Mouse (Mus musculus) limb, embryonic 13.5 days (tissue): ENCODE results near the gene Vps26a. TPM values are rescaled to one million over a fixed set of nuclear protein-coding genes. Genes with fewer than 3 reads are reported as not detected.
"Not testable (repeated sequence)": the region's sequence is repeated elsewhere in the genome, so short reads cannot be mapped to it uniquely, and the experiment has no call there.

ENCODE experiments used
- ATAC-seq: fragments of 200-750 bp; cut with Nextera tagmentation; 2 replicates; pipeline ENCODE4 v1.8.0; 2017; ENCODE audit warnings: low read depth, moderate number of reproducible peaks, moderate TSS enrichment; ENCODE audit not compliant: low FRiP score
- H3K27ac ChIP-seq: fragments of 300-500 bp; sonication (generic); 2 replicates; pipeline ENCODE4 v1.5.1; 2015; ENCODE audit warnings: inconsistent platforms, mild to moderate bottlenecking, moderate library complexity
- H3K27me3 ChIP-seq: fragments of 300-500 bp; sonication (generic); 2 replicates; pipeline ENCODE4 v1.6.1; 2015; ENCODE audit warnings: mild to moderate bottlenecking, inconsistent platforms
- H3K36me3 ChIP-seq: fragments of 300-500 bp; sonication (generic); 2 replicates; pipeline ENCODE4 v1.6.1; 2015; ENCODE audit warnings: inconsistent platforms, mild to moderate bottlenecking, moderate library complexity
- H3K4me1 ChIP-seq: fragments of 300-500 bp; sonication (generic); 2 replicates; pipeline ENCODE4 v1.6.1; 2015; ENCODE audit warnings: inconsistent platforms
- H3K4me2 ChIP-seq: fragments of 300-500 bp; sonication (generic); replicated peaks from 2 replicates; pipeline ENCODE4 v1.6.1; 2015; ENCODE audit warnings: inconsistent platforms, mild to moderate bottlenecking, moderate library complexity
- H3K4me3 ChIP-seq: fragments of 300-500 bp; sonication (generic); 2 replicates; pipeline ENCODE4 v1.5.1; 2015; ENCODE audit warnings: moderate library complexity, mild to moderate bottlenecking, inconsistent platforms
- H3K9ac ChIP-seq: fragments of 300-500 bp; sonication (generic); 2 replicates; pipeline ENCODE4 v1.6.1; 2015; ENCODE audit warnings: mild to moderate bottlenecking, inconsistent platforms
- H3K9me3 ChIP-seq: fragments of 300-500 bp; sonication (generic); 2 replicates; pipeline ENCODE4 v1.6.1; 2016; ENCODE audit warnings: inconsistent platforms
- WGBS: fragments of 180-500 bp; shearing (Covaris S2); methylation state at CpG from one replicate; pipeline ENCODE4 v1.1.7; 2015; 5-methylcytosine and 5-hydroxymethylcytosine counted together
- polyA plus RNA-seq: library from polyadenylated mRNA; unstranded; fragments of >200 nt; fragmentation: Nextera tagmentation; extraction: Ambion mirVana; gene quantifications from 2 replicates; pipeline ENCODE4 v1.2.1, GENCODE M21; 2015

Vps26a gene
- polyA plus RNA-seq, 1 experiment from 2014 or later = 72.5 TPM

GRCm38 (mm10) chr10:62488266-62488665, 1.7 kb upstream of the Vps26a start:
- Histone ChIP-seq H3K27me3 (no peaks in the 10 kb centered on the region), H3K36me3 (no peaks in the 10 kb centered on the region), H3K27ac (no peak overlapping the region), H3K9ac (no peak overlapping the region), H3K4me1 (peaks cover 8% of the 10 kb centered on the region), H3K4me2 (no peak overlapping the region), H3K4me3 (no peak overlapping the region), H3K9me3 (no peaks in the 10 kb centered on the region)
- no peak for ATAC-seq
- 15% methylated on average over 1 of the region's 1 CpGs for WGBS

- Histone ChIP-seq H3K4me3 (peak overlapping the region; percentile 96), H3K9ac (peak overlapping the region; percentile 91), H3K36me3 (no peaks in the 10 kb centered on the region), H3K4me1 (peaks cover 15% of the 10 kb centered on the region), H3K27ac (peak overlapping the region; percentile 33; the same call in 1 of the 2 replicates), H3K27me3 (no peaks in the 10 kb centered on the region), H3K4me2 (peak overlapping the region; percentile 84), H3K9me3 (no peaks in the 10 kb centered on the region)
- under 1% methylated on average over 47 of the region's 48 CpGs for WGBS
- ATAC-seq = peak; percentile 80
Observed at GRCm38 (mm10) chr10:62485878-62486582, 575 bp downstream of the Vps26a start.

- peaks cover 9% of the 10 kb centered on the region for H3K36me3 ChIP-seq
- H3K27me3 ChIP-seq = no peaks in the 10 kb centered on the region
- no peak for ATAC-seq
- H3K4me3 ChIP-seq = no peak overlapping the region
- no peak overlapping the region for H3K9ac ChIP-seq
- 40% methylated on average over 7 of the region's 7 CpGs for WGBS
- H3K4me1 ChIP-seq = peaks cover 10% of the 10 kb centered on the region
- no peak overlapping the region for H3K4me2 ChIP-seq
- H3K27ac ChIP-seq = no peak overlapping the region
- H3K9me3 ChIP-seq = no peaks in the 10 kb centered on the region
Observed at GRCm38 (mm10) chr10:62481108-62481852, 5.3 kb downstream of the Vps26a start.

GRCm38 (mm10) chr10:62476980-62477379, 9.6 kb downstream of the Vps26a start:
- peaks cover 9% of the 10 kb centered on the region for H3K36me3 ChIP-seq
- H3K4me3 ChIP-seq = no peak overlapping the region
- WGBS = 79% methylated on average over 2 of the region's 2 CpGs
- no peak overlapping the region for H3K4me2 ChIP-seq
- no peaks in the 10 kb centered on the region for H3K9me3 ChIP-seq
- H3K27me3 ChIP-seq = no peaks in the 10 kb centered on the region
- no peak for ATAC-seq
- H3K27ac ChIP-seq = no peak overlapping the region
- peaks cover 7% of the 10 kb centered on the region; the same call in 1 of the 2 replicates for H3K4me1 ChIP-seq
- H3K9ac ChIP-seq = no peak overlapping the region

- no peak overlapping the region for H3K4me2 ChIP-seq
- no peaks in the 10 kb centered on the region for H3K4me1 ChIP-seq
- peaks cover 9% of the 10 kb centered on the region for H3K36me3 ChIP-seq
- no peak for ATAC-seq
- no peaks in the 10 kb centered on the region for H3K9me3 ChIP-seq
- no peaks in the 10 kb centered on the region for H3K27me3 ChIP-seq
- no peak overlapping the region for H3K4me3 ChIP-seq
- no peak overlapping the region for H3K27ac ChIP-seq
- 86% methylated on average over 10 of the region's 10 CpGs for WGBS
- no peak overlapping the region for H3K9ac ChIP-seq
Observed at GRCm38 (mm10) chr10:62474944-62475343, 11.7 kb downstream of the Vps26a start.

GRCm38 (mm10) chr10:62471105-62471504, 15.5 kb downstream of the Vps26a start:
- ATAC-seq = no peak
- Histone ChIP-seq H3K4me3 (no peak overlapping the region), H3K27ac (no peak overlapping the region)

GRCm38 (mm10) chr10:62469736-62470135, 16.9 kb downstream of the Vps26a start:
- Histone ChIP-seq H3K4me1 (no peaks in the 10 kb centered on the region), H3K4me2 (no peak overlapping the region), H3K9me3 (no peaks in the 10 kb centered on the region), H3K27me3 (no peaks in the 10 kb centered on the region), H3K27ac (no peak overlapping the region), H3K4me3 (no peak overlapping the region), H3K9ac (no peak overlapping the region), H3K36me3 (peaks cover 22% of the 10 kb centered on the region)
- 92% methylated on average over 4 of the region's 4 CpGs for WGBS
- ATAC-seq = no peak

More at GRCm38 (mm10) chr10:62471105-62471504, 15.5 kb downstream of the Vps26a start:
- Histone ChIP-seq H3K4me2 (no peak overlapping the region), H3K27me3 (no peaks in the 10 kb centered on the region), H3K9ac (no peak overlapping the region), H3K36me3 (peaks cover 14% of the 10 kb centered on the region), H3K4me1 (no peaks in the 10 kb centered on the region), H3K9me3 (no peaks in the 10 kb centered on the region)
- 52% methylated on average over 5 of the region's 5 CpGs for WGBS

GRCm38 (mm10) chr10:62461321-62461720, 25.3 kb downstream of the Vps26a start:
- H3K9ac ChIP-seq = no peak overlapping the region
- H3K36me3 ChIP-seq = peaks cover 76% of the 10 kb centered on the region
- H3K4me2 ChIP-seq = no peak overlapping the region
- H3K27ac ChIP-seq = no peak overlapping the region
- H3K4me3 ChIP-seq = no peak overlapping the region
- H3K27me3 ChIP-seq = no peaks in the 10 kb centered on the region
- no peak for ATAC-seq
- H3K9me3 ChIP-seq = no peaks in the 10 kb centered on the region
- H3K4me1 ChIP-seq = no peaks in the 10 kb centered on the region

- 68% methylated on average over 11 of the region's 11 CpGs for WGBS
- not testable (repeated sequence) for H3K9ac ChIP-seq, ATAC-seq, H3K27ac ChIP-seq, H3K4me3 ChIP-seq, H3K27me3 ChIP-seq, H3K4me2 ChIP-seq, H3K9me3 ChIP-seq
- peaks cover 27% of the 10 kb centered on the region for H3K36me3 ChIP-seq
- peaks cover 16% of the 10 kb centered on the region for H3K4me1 ChIP-seq
Observed at GRCm38 (mm10) chr10:62452001-62452400, 34.6 kb downstream of the Vps26a start.

- H3K9me3 ChIP-seq = no peaks in the 10 kb centered on the region
- peaks cover 29% of the 10 kb centered on the region for H3K36me3 ChIP-seq
- peak overlapping the region; percentile 99 for H3K4me3 ChIP-seq
- H3K9ac ChIP-seq = peak overlapping the region; percentile 97
- 34% methylated on average over 18 of the region's 18 CpGs for WGBS
- peak overlapping the region; percentile 71 for H3K4me2 ChIP-seq
- peaks cover 16% of the 10 kb centered on the region for H3K4me1 ChIP-seq
- no peaks in the 10 kb centered on the region for H3K27me3 ChIP-seq
- H3K27ac ChIP-seq = peak overlapping the region; percentile 76; the same call in 1 of the 2 replicates
- 0 out of 2 replicates have a peak, but pooled peaks have one; percentile 5 for ATAC-seq
Observed at GRCm38 (mm10) chr10:62450280-62450640, 36.3 kb downstream of the Vps26a start.

GRCm38 (mm10) chr10:62449364-62450279, 37.0 kb downstream of the Vps26a start, which contains the start of the genes 4930507D05Rik and Supv3l1:
4930507D05Rik (plus strand) TSS chr10:62449489.
Supv3l1 (minus strand) TSS chr10:62449738.
- H3K27me3 ChIP-seq = no peaks in the 10 kb centered on the region
- no peaks in the 10 kb centered on the region for H3K9me3 ChIP-seq
- H3K36me3 ChIP-seq = peaks cover 31% of the 10 kb centered on the region
- peak within 1 kb of the TSS; percentile 99 for H3K4me3 ChIP-seq
- H3K4me2 ChIP-seq = peak within 1 kb of the TSS; percentile 71
- H3K9ac ChIP-seq = peak within 1 kb of the TSS; percentile 97
- WGBS = under 1% methylated on average over 72 of the region's 73 CpGs
- peaks cover 16% of the 10 kb centered on the region for H3K4me1 ChIP-seq
- H3K27ac ChIP-seq = peak within 1 kb of the TSS; percentile 76
- ATAC-seq = peak; percentile 91
